Mouse (Mus musculus): ENCODE results near the gene Greb1.

DNA sequence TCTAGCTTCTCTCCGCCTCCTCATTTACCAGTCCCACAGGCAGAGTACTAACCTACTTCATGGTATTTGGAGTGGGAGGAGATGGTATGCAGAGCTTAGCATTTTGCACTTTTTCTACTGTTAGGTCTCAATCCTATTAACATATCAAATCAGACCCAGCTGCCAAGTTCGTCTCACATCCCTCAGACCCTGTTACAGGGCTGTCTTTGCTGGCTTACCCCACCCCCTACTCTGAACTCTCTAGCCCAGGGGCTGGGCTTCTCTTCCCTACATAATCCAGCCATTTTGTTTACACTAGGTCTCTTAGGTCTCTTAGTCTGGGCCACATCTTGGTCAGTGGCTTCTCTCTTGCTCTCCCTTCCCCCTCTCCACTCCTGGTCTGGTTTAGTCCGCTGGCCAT, 131.5 kb downstream of the Greb1 start:
- no peak for TF ChIP-seq ZC3H11A (IDR thresholded peaks at IDR 0.05; ENCODE audit: borderline replicate concordance, low read depth, low read length)
- TF ChIP-seq HCFC1 (IDR thresholded peaks at IDR 0.05; ENCODE audit: borderline replicate concordance, insufficient read depth, low read length) = no peak
- no peak for TF ChIP-seq ZNF384 (IDR thresholded peaks at IDR 0.05; ENCODE audit: low read depth, low read length)
- no peak for TF ChIP-seq CHD2 (IDR thresholded peaks at IDR 0.05; ENCODE audit: low read depth, low read length)
- no peak for TF ChIP-seq MAFK (IDR thresholded peaks at IDR 0.05; ENCODE audit: insufficient read depth, low read depth, low read length)
